Mouse (Mus musculus) cerebellum, adult 18-20 months (tissue): ENCODE data around the gene Fgf2.

Experiments
- DNase-seq, 2 experiments: peaks; one replicate each; pipeline ENCODE4 v3.0.0; 2021

The Fgf2 gene

GRCm38 (mm10) chr3:37348221-37349165 is at the start of gene Fgf2:
Gene Fgf2, plus strand, starts transcription at chr3:37348346.
- DNase-seq: peak in 1 of 2 experiments; percentile 9

- no peak for DNase-seq
These were observed 48.7 kb upstream of the Fgf2 start for GRCm38 (mm10) chr3:37299470-37299869.

DNA sequence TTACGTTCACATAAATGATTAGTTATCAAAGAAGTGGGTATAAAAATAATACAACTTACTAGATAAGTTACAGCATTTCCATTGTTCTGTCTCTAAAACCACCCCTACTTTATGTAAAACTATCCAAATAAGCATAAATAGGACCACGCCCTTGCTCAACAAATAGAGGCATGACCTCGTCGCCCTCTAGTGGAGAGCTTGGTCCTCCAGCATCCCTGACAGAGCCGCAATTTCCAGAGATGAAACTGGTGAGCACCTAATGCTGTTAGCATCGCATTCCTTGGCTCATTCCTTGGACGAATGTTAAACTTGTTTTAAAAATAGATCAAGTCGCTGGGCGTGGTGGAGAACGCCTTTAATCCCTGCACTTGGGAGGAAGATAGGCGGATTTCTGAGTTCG is 45.5 kb upstream of the Fgf2 start:
- peak; percentile 21 to 26 for DNase-seq

- DNase-seq: no peak
These were observed 44.6 kb upstream of the Fgf2 start for GRCm38 (mm10) chr3:37303392-37304139.

- no peak for DNase-seq
These were observed 36.2 kb upstream of the Fgf2 start for GRCm38 (mm10) chr3:37311897-37312369.

GRCm38 (mm10) chr3:37312370-37312941 is 35.7 kb upstream of the Fgf2 start, which contains the start of the genes Bbs12 and Cetn4:
Gene Bbs12, plus strand, starts transcription at chr3:37312554.
Gene Cetn4, minus strand, starts transcription at chr3:37312708.
- peak; percentile 95 to 97 for DNase-seq

DNA sequence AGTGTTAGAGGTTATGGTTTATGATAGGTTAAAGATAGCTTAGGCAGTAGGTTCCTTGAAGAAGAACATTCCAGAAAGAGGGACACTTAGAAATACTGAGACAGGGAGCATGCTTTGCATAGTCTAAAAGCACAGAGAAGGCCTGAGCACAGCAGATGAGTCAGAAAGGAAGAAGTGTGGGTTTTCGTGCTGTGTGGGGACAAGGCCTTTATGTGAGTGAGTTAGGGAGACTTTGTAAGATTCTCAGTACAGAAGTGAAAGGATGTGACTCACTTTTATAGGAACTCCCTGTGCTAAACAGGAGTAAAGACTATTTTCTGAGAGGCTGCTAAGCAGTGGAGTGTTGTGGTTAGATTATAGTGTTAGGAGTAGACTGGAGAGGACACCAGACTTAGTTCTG is 34.8 kb upstream of the Fgf2 start:
- peak in 1 of 2 experiments; percentile 9 for DNase-seq

- no peak for DNase-seq
These were observed 31.9 kb upstream of the Fgf2 start for GRCm38 (mm10) chr3:37316233-37316632.

- no peak for DNase-seq
These were observed 23.8 kb upstream of the Fgf2 start for GRCm38 (mm10) chr3:37324310-37324709.

GRCm38 (mm10) chr3:37325317-37326112 is 22.6 kb upstream of the Fgf2 start:
- no peak for DNase-seq

GRCm38 (mm10) chr3:37326627-37327026 is 21.5 kb upstream of the Fgf2 start:
- DNase-seq: no peak

GRCm38 (mm10) chr3:37328489-37328888 is 19.7 kb upstream of the Fgf2 start:
- no peak for DNase-seq

- DNase-seq: no peak
These were observed 18.2 kb upstream of the Fgf2 start for GRCm38 (mm10) chr3:37329963-37330362.

DNA sequence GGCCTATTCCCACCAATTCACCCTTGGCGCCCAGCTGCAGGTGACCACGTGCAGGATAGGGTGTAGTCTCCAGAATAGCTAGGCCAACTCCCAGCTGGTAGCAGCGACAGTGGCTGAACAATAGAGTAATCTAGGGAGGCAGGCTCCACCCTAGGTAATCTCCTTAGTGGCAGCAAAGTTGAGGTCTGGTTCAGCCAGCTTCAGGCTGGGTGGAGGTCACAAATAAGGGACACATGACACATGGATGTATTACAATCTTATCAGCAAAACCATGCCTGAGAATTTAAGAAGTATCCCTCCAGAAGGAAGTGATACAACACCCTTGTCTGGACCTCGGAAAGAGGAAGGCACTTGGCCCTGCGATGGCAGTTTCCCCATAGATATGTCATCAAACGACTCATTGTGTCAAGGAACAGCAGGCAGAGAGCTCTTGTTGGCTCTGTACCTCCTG is 16.1 kb upstream of the Fgf2 start:
- no peak for DNase-seq

DNA sequence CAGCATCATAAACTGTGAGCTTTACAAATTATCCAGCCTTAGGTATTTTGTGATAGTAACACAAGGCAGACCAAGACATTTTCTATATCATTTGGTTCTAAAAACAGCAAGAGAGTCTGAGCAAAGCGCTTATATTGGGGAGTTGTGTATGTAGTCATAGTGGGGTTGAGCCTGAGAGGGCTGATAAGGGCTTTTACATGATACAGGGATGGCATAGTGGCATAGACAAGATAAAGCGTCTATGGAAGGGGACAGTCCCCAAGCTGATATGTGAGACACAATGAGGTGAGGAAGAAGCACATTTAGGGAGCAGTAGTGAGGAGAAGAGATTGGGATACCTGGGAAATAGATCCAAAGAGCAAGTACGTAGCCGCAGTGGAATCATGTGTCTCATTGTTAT is 14.1 kb upstream of the Fgf2 start:
- DNase-seq: no peak

- DNase-seq: no peak
These were observed 7.0 kb upstream of the Fgf2 start for GRCm38 (mm10) chr3:37341110-37341509.

- DNase-seq: no peak
These were observed 5.3 kb upstream of the Fgf2 start for GRCm38 (mm10) chr3:37342811-37343210.

DNA sequence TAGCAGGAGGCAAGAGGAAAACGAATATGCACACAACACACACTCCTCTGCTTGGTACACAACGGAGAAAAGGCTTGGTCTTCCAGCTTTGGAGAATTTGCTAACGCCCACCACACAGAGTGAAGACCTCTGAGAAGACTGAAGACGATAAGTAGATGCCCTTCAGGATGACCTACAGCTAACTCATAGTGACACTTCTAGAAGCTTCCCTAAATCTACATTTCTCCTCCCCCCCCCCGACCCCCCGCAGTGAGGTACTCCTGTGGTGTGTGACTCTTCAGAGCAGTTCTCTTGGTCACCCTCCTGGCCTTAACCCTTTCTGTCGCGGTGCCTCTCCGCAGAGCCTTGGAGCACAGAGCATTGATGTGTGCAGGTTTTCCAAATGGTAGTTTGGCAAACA is 475 bp upstream of the Fgf2 start:
- DNase-seq: no peak

DNA sequence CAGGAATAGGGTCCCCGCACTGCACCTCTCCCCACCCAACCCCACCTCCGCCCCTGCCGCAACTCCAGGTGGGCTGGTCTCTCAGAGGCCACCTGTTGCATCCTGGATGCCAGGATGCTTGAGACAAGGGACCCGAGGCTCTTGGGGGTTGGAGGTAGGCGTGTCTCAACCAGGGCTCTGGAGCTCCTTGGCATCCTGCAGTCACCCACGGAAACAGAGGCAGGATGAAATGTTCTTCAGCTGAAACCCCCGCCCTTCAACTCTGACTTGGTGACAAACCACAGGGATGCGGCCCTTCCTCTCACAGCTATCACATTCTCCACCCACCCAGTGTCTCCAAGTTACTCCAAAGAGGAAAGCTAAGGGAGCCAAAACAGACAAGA is 1.0 kb downstream of the Fgf2 start:
- no peak for DNase-seq

DNA sequence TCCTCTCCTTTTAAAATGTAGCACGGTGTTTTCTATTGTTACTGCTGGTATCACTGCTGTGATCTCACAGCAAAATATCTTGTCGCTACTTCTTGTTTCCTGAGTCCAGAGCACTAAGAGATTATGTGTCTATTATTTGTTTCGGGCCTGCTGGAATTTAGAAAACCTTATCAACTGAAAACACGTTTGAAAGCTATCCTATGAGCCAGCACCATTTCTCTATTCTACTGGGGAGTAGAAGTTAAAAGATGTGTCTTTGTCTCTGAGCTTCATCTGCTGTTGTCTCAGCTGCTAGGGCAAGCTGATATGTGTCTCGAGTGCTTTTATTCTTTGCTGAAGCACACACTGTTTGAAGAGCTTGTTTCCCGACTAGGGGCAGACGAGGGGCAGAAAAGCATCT is 2.2 kb downstream of the Fgf2 start:
- DNase-seq: no peak

- DNase-seq: no peak
These were observed 5.9 kb downstream of the Fgf2 start for GRCm38 (mm10) chr3:37353951-37354481.

GRCm38 (mm10) chr3:37354737-37355136 is 6.6 kb downstream of the Fgf2 start:
- no peak for DNase-seq
